Mouse (Mus musculus): ENCODE measurements at regions not wholly inside any gene's neighbourhood (a gene's known extent, or its start where the extent isn't known, plus 50 kb on each side); places are given as distances from the start of the nearest gene placed in this dataset.
"Not testable (repeated sequence)": the region's sequence is repeated elsewhere in the genome, so short reads cannot be mapped to it uniquely, and the experiment has no call there.

- not testable (repeated sequence) for DNase-seq (ENCODE audit: low spot score)
Measured at GRCm38 (mm10) chr9:6845281-6845680, 339.0 kb downstream of the Dync2h1 start.

- not testable (repeated sequence) for DNase-seq (ENCODE audit: low spot score)
Measured at GRCm38 (mm10) chr9:6834936-6835335, 349.3 kb downstream of the Dync2h1 start.

GRCm38 (mm10) chr9:6834470-6834869, 349.8 kb downstream of the Dync2h1 start:
- no peak for DNase-seq (ENCODE audit: low spot score)

- DNase-seq (ENCODE audit: low spot score), result no peak
Measured at GRCm38 (mm10) chr9:6832862-6833261, 351.4 kb downstream of the Dync2h1 start.

GRCm38 (mm10) chr9:6831642-6832041, 352.6 kb downstream of the Dync2h1 start:
- DNase-seq (ENCODE audit: low spot score), result not testable (repeated sequence)

- DNase-seq (ENCODE audit: low spot score), result no peak
Measured at GRCm38 (mm10) chr9:6826581-6826980, 357.7 kb downstream of the Dync2h1 start.

GRCm38 (mm10) chr9:6825609-6826008, 358.6 kb downstream of the Dync2h1 start:
- DNase-seq (ENCODE audit: low spot score), result no peak

- DNase-seq (ENCODE audit: low spot score), result not testable (repeated sequence)
Measured at GRCm38 (mm10) chr9:6823946-6824345, 360.3 kb downstream of the Dync2h1 start.

- no peak for DNase-seq (ENCODE audit: low spot score)
Measured at GRCm38 (mm10) chr9:6823536-6823935, 360.7 kb downstream of the Dync2h1 start.

- no peak for DNase-seq (ENCODE audit: low spot score)
Measured at GRCm38 (mm10) chr9:6776671-6777070, 407.6 kb downstream of the Dync2h1 start.

- no peak for DNase-seq (ENCODE audit: low spot score)
Measured at GRCm38 (mm10) chr9:6741478-6741877, 442.8 kb downstream of the Dync2h1 start.

GRCm38 (mm10) chr9:6736411-6736810, 447.8 kb downstream of the Dync2h1 start:
- DNase-seq (ENCODE audit: low spot score), result no peak

- no peak for DNase-seq (ENCODE audit: low spot score)
Measured at GRCm38 (mm10) chr9:6726411-6726810, 456.8 kb upstream of the Ddi1 start.

GRCm38 (mm10) chr9:6677225-6677718, 407.6 kb upstream of the Ddi1 start:
- DNase-seq (ENCODE audit: low spot score), result no peak

- peak; percentile 82 for DNase-seq (ENCODE audit: low spot score)
Measured at GRCm38 (mm10) chr9:6668001-6668969, 398.6 kb upstream of the Ddi1 start.

- DNase-seq (ENCODE audit: low spot score), result no peak
Measured at GRCm38 (mm10) chr9:6665679-6666078, 396.0 kb upstream of the Ddi1 start.

- DNase-seq (ENCODE audit: low spot score), result no peak
Measured at GRCm38 (mm10) chr9:6652267-6652994, 382.8 kb upstream of the Ddi1 start.

- no peak for DNase-seq (ENCODE audit: low spot score)
Measured at GRCm38 (mm10) chr9:6651572-6652236, 382.1 kb upstream of the Ddi1 start.

GRCm38 (mm10) chr9:6645796-6646309, 376.2 kb upstream of the Ddi1 start:
- no peak for DNase-seq (ENCODE audit: low spot score)

GRCm38 (mm10) chr9:6645321-6645720, 375.7 kb upstream of the Ddi1 start:
- DNase-seq (ENCODE audit: low spot score), result no peak

GRCm38 (mm10) chr9:6617155-6617554, 347.5 kb upstream of the Ddi1 start:
- DNase-seq (ENCODE audit: low spot score), result no peak

- no peak for DNase-seq (ENCODE audit: low spot score)
Measured at GRCm38 (mm10) chr9:6609284-6609627, 339.6 kb upstream of the Ddi1 start.

All from retina, embryonic 14.5 days (tissue).